In the genomic region with DNA sequence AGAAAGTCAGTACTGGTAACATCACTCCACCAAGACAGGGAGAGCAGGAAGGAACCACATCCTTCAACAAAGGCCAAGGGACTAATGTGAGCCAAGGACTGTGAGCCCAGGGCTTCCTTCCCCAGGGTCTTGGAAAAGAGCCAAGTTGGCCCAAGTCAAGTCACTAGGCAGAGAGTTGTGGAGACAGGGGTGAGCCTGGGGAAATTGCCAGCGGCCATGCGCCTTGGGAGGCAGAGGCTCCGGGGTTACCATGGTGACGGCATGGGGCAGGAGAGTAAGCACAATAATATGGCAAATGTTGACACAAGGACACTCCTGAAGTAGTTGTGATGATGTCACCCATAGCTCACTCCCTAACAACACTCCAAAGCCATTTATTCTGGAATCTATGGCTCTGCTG, we compare ENCODE assay signal across 9 mouse cellular contexts. TPM values are rescaled to one million over a fixed set of nuclear protein-coding genes. Genes with fewer than 3 reads are reported as not detected.
DNase-seq lines count a peak whose midpoint lies in the region; ATAC-seq and TF ChIP-seq lines count a peak whose summit lies in the region.
"Had no signal": no experiment of that assay in that cellular context is flagged by ENCODE, and none has a peak within 500 bp of the region (broad histone marks: within the 10 kb centered on the region; RNA-seq: fewer than 3 reads in every experiment).

No protein-coding gene starts in this region.

- WGBS in heart, postnatal 0 days, result 77% methylated on average over 4 of the region's 4 CpGs
- 73% methylated on average over 4 of the region's 4 CpGs for WGBS in midbrain, embryonic 13.5 days

- no peaks in the 10 kb centered on the region for H3K9me3 ChIP-seq in heart, postnatal 0 days (replicated peaks; ENCODE audit: control insufficient read depth, low read length)
- H3K9me3 ChIP-seq in midbrain, embryonic 13.5 days, result no peaks in the 10 kb centered on the region

- H3K4me1 ChIP-seq in heart, postnatal 0 days (ENCODE audit: control insufficient read depth, insufficient read depth), result no peaks in the 10 kb centered on the region
- H3K4me1 ChIP-seq in midbrain, embryonic 13.5 days (replicated peaks), result no peaks in the 10 kb centered on the region

- no peak for TF ChIP-seq EP300 in heart, postnatal 0 days (IDR thresholded peaks at IDR 0.05; ENCODE audit: low read depth)

- H3K27ac ChIP-seq in heart, postnatal 0 days (ENCODE audit: low read depth), result no peak overlapping the region
- H3K27ac ChIP-seq in midbrain, embryonic 13.5 days, result no peak overlapping the region
- H3K27ac ChIP-seq: kidney, postnatal 0 days had no signal

- no peak for TF ChIP-seq CTCF in heart, postnatal 0 days (IDR thresholded peaks at IDR 0.05; ENCODE audit: low read depth)

- peak; percentile 24 for ATAC-seq in heart, postnatal 0 days (ENCODE audit: insufficient read depth, low read depth)
- peak; percentile 68 for ATAC-seq in midbrain, embryonic 13.5 days
- ATAC-seq in megakaryocyte, adult 5-6 weeks (ENCODE audit: poor library complexity, severe bottlenecking), result no peak

- no peaks in the 10 kb centered on the region for H3K27me3 ChIP-seq in heart, postnatal 0 days (ENCODE audit: control insufficient read depth, insufficient read depth, low read length)
- H3K27me3 ChIP-seq in midbrain, embryonic 13.5 days, result no peaks in the 10 kb centered on the region

- DNase-seq in adrenal gland, adult (ENCODE audit: inconsistent age in 2 of 2, low spot score in 1 of 2), result peak; percentile 13 to 56
- no peak for DNase-seq in adrenal gland, adult 8-10 months
- peak; percentile 48 for DNase-seq in layer of hippocampus, adult 9-11 months
- no peak for DNase-seq in layer of hippocampus, postnatal 25 days (ENCODE audit: extremely low spot score in 1 of 2, low spot score in 1 of 2)
- peak; percentile 14 for DNase-seq in heart, postnatal 0 days (ENCODE audit: low spot score)
- no peak for DNase-seq in retina, embryonic 14.5 days (ENCODE audit: low spot score)

- no peak overlapping the region for H3K4me2 ChIP-seq in heart, postnatal 0 days (ENCODE audit: low read depth, low read length)
- no peak overlapping the region for H3K4me2 ChIP-seq in midbrain, embryonic 13.5 days (replicated peaks)

- H3K9ac ChIP-seq in heart, postnatal 0 days (replicated peaks; ENCODE audit: low read depth, low read length), result no peak overlapping the region
- no peak overlapping the region for H3K9ac ChIP-seq in midbrain, embryonic 13.5 days (replicated peaks)

- H3K36me3 ChIP-seq in heart, postnatal 0 days (replicated peaks; ENCODE audit: control insufficient read depth, insufficient read depth, low read length), result no peaks in the 10 kb centered on the region
- H3K36me3 ChIP-seq in midbrain, embryonic 13.5 days, result no peaks in the 10 kb centered on the region

- no peak overlapping the region for H3K4me3 ChIP-seq in heart, postnatal 0 days (ENCODE audit: low read depth, low read length)
- no peak overlapping the region for H3K4me3 ChIP-seq in midbrain, embryonic 13.5 days (replicated peaks)

RNA-seq across cellular contexts. Expression of a gene that starts 21.4 kb away (rescaled TPM):
- total RNA-seq in adrenal gland, adult 8-10 months (2022), result 1 to 10 TPM; 1.4 to 1.9 (median 1.6) TPM
- 10 to 100 TPM; 23.1 to 26.2 TPM for total RNA-seq in layer of hippocampus, postnatal 25 days (2021)
- 3.7 and 3.9 TPM in 2 replicates for total RNA-seq in heart, postnatal 0 days (2014; rRNA removed; ENCODE audit: low replicate concordance)
- 0.25 and 0.27 TPM in 2 replicates for polyA plus RNA-seq in heart, postnatal 0 days (2015; fragmentation: Nextera tagmentation; extraction: Ambion mirVana)
- 2.2 and 3.0 TPM in 2 replicates for polyA plus RNA-seq in midbrain, embryonic 13.5 days (2015; fragmentation: Nextera tagmentation; extraction: Ambion mirVana)
- total RNA-seq in megakaryocyte, adult 5-6 weeks (2015), result 0.09 TPM in 1 of 2 replicates, not detected in the other
- total RNA-seq in megakaryocyte, adult 5-6 weeks (2017), result not detected in 2 replicates

Comparison
In these comparisons a context has a peak if more than half of its experiments do, and no peak if none do; other contexts are left out.
1. DNase-seq: peak in adrenal gland, adult (2 of 2), layer of hippocampus, adult 9-11 months (single experiment) and heart, postnatal 0 days (single experiment); none in adrenal gland, adult 8-10 months (single experiment), layer of hippocampus, postnatal 25 days (0 of 2) and retina, embryonic 14.5 days (single experiment).